Mouse (Mus musculus) embryonic facial prominence, embryonic 15.5 days (tissue): Measurements from ENCODE around the gene Prdx6. TPM values are rescaled to one million over a fixed set of nuclear protein-coding genes. Genes with fewer than 3 reads are reported as not detected.

ENCODE experiments used
- ATAC-seq: fragments of 200-750 bp; cut with Nextera tagmentation; 2 replicates; pipeline ENCODE4 v1.8.0; 2017; ENCODE audit warnings: low read depth, moderate TSS enrichment; ENCODE audit not compliant: insufficient number of reproducible peaks, low FRiP score, low TSS enrichment
- H3K27ac ChIP-seq: fragments of 300-500 bp; sonication (generic); replicated peaks from 2 replicates; pipeline ENCODE4 v1.5.1; 2015; ENCODE audit warnings: mild to moderate bottlenecking, inconsistent platforms
- H3K27me3 ChIP-seq: fragments of 300-500 bp; sonication (generic); 2 replicates; pipeline ENCODE4 v1.6.1; 2015; ENCODE audit warnings: inconsistent platforms
- H3K36me3 ChIP-seq: fragments of 300-500 bp; sonication (generic); 2 replicates; pipeline ENCODE4 v1.6.1; 2015; ENCODE audit warnings: mild to moderate bottlenecking, inconsistent platforms
- H3K4me1 ChIP-seq: fragments of 300-500 bp; sonication (generic); 2 replicates; pipeline ENCODE4 v1.6.1; 2015; ENCODE audit warnings: inconsistent platforms
- H3K4me2 ChIP-seq: fragments of 300-500 bp; sonication (generic); replicated peaks from 2 replicates; pipeline ENCODE4 v1.6.1; 2015; ENCODE audit warnings: mild to moderate bottlenecking, inconsistent platforms
- H3K4me3 ChIP-seq: fragments of 300-500 bp; sonication (generic); replicated peaks from 2 replicates; pipeline ENCODE4 v1.5.1; 2015; ENCODE audit warnings: mild to moderate bottlenecking, inconsistent platforms
- H3K9ac ChIP-seq: fragments of 300-500 bp; sonication (generic); 2 replicates; pipeline ENCODE4 v1.6.1; 2015; ENCODE audit warnings: inconsistent platforms
- H3K9me3 ChIP-seq: fragments of 300-500 bp; sonication (generic); replicated peaks from 2 replicates; pipeline ENCODE4 v1.6.1; 2016; ENCODE audit warnings: inconsistent platforms
- WGBS: fragments of 180-500 bp; shearing (Covaris S2); methylation state at CpG from one replicate; pipeline ENCODE4 v1.1.7; 2015; 5-methylcytosine and 5-hydroxymethylcytosine counted together
- polyA plus RNA-seq: library from polyadenylated mRNA; unstranded; fragments of >200 nt; fragmentation: Nextera tagmentation; extraction: Ambion mirVana; gene quantifications from 2 replicates; pipeline ENCODE4 v1.2.1, GENCODE M21; 2015

Prdx6 gene
- polyA plus RNA-seq, 1 experiment from 2014 or later: 372 TPM

DNA sequence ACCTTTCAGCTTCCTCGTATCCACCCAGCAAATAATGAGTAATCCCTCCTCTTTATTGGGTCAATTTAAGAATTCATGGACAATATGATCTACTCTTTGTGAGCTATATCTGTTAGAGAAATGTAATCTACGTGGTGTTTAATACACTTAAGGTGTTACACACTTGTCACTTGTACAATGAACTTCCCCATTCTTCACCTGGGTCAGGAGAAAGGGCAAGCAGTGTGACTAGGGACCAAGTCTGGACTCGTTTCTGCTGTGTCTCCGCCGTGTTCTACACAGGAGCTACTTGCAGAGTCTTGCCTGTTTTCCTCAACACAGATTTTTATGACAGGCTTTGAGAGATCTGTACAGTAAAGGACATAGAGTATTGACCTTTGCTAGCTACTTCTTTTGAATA, 13.9 kb upstream of the Prdx6 start:
- Histone ChIP-seq H3K27me3 (no peaks in the 10 kb centered on the region), H3K4me2 (no peak overlapping the region), H3K36me3 (no peaks in the 10 kb centered on the region), H3K4me1 (no peaks in the 10 kb centered on the region), H3K9ac (no peak overlapping the region), H3K4me3 (no peak overlapping the region), H3K9me3 (no peaks in the 10 kb centered on the region), H3K27ac (no peak overlapping the region)
- WGBS: 62% methylated on average over 5 of the region's 5 CpGs
- ATAC-seq: no peak

DNA sequence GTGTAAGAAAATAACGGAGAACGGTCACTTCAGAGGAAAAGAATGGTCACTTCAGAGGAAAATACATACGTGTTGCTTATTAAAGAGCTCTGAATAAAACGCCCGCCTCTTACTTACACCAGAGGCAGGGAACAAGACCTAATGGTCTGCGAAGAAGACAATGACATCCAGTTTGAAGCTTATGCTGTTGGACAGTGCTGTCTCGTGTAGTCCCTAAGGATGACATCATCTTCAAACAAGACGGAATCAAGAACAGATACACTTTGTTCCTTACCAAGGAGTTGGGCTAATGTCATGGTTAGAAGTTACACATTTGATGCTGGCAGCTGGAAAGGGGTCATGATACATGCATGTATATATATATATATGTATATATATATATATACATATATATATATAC, 12.6 kb upstream of the Prdx6 start:
- Histone ChIP-seq H3K4me3 (no peak overlapping the region), H3K4me1 (no peaks in the 10 kb centered on the region), H3K27ac (no peak overlapping the region), H3K4me2 (no peak overlapping the region), H3K27me3 (no peaks in the 10 kb centered on the region), H3K9ac (no peak overlapping the region), H3K9me3 (no peaks in the 10 kb centered on the region), H3K36me3 (no peaks in the 10 kb centered on the region)
- no peak for ATAC-seq
- WGBS: 89% methylated on average over 8 of the region's 8 CpGs

DNA sequence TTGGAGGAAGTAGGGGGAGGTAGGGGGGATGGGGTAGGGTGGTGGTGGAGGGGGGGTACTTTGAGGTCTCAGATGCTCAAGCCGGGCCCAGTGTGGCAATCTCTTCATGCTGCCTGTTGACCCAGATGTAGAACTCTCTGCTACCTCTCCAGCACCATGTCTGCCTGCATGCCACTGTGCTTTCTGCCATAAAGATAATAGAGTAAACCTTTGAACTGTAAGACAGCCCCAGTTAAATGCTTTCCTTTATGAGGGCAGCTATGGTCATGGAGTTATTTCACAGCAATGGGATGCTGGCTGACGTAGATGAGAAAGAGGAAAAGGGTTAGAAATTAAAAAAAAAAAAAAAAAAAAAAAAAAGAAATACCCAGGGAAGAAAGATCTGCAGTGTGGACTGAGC, 11.5 kb upstream of the Prdx6 start:
- WGBS: 88% methylated on average over 2 of the region's 2 CpGs
- no peak for ATAC-seq
- no peaks in the 10 kb centered on the region for H3K9me3 ChIP-seq

DNA sequence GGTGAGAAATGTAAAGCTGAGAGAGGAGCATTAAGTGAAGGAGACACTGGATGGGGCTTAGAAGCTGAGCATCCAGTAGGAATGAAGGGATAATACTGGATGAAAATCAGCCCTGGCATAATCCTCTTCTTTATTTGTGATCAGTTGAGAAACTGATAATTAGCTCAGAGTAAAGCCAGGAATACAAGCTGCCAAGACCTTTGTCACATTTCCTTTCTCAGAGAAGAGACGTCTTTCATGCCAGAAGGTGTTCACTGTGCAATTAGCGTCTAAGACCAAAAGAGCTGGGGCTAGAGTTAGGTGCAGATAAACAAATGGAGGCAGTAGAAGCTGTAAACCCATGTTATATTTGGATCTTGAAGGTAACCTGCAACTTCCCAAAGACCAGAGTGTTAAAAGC, 9.7 kb upstream of the Prdx6 start:
- H3K4me2 ChIP-seq: no peak overlapping the region
- 64% methylated on average over 2 of the region's 2 CpGs for WGBS
- no peak for ATAC-seq
- no peak overlapping the region for H3K9ac ChIP-seq
- H3K9me3 ChIP-seq: no peaks in the 10 kb centered on the region
- no peaks in the 10 kb centered on the region for H3K27me3 ChIP-seq
- no peak overlapping the region for H3K27ac ChIP-seq
- no peaks in the 10 kb centered on the region for H3K36me3 ChIP-seq
- no peaks in the 10 kb centered on the region for H3K4me1 ChIP-seq
- no peak overlapping the region for H3K4me3 ChIP-seq

More for the DNA sequence above, 11.5 kb upstream of the Prdx6 start:
- Histone ChIP-seq H3K27ac (no peak overlapping the region), H3K9ac (no peak overlapping the region), H3K4me3 (no peak overlapping the region), H3K4me2 (no peak overlapping the region), H3K36me3 (no peaks in the 10 kb centered on the region), H3K4me1 (no peaks in the 10 kb centered on the region), H3K27me3 (no peaks in the 10 kb centered on the region)

DNA sequence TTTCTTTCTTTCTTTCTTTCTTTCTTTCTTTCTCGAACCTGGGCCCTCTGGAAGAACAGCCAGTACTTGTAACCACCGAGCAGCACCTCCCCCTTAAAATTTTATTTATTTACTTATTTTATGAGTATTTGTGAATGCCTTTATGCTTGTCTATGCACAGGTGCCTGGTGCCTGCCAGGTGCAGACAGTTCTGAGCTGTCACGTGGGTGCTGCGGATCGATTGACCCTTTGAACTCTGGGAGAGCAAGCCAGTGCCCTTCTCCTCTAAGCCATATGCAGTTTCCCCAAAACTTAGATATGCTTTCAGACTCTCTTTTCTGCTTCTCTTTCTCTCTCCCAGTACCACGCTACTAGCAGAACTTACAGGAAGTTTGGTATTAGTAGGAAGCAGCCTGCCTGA, 8.1 kb upstream of the Prdx6 start:
- Histone ChIP-seq H3K36me3 (no peaks in the 10 kb centered on the region), H3K9ac (no peak overlapping the region), H3K4me1 (no peaks in the 10 kb centered on the region), H3K27me3 (no peaks in the 10 kb centered on the region), H3K4me3 (no peak overlapping the region), H3K4me2 (no peak overlapping the region), H3K27ac (no peak overlapping the region), H3K9me3 (no peaks in the 10 kb centered on the region)
- no peak for ATAC-seq
- WGBS: 70% methylated on average over 6 of the region's 6 CpGs

DNA sequence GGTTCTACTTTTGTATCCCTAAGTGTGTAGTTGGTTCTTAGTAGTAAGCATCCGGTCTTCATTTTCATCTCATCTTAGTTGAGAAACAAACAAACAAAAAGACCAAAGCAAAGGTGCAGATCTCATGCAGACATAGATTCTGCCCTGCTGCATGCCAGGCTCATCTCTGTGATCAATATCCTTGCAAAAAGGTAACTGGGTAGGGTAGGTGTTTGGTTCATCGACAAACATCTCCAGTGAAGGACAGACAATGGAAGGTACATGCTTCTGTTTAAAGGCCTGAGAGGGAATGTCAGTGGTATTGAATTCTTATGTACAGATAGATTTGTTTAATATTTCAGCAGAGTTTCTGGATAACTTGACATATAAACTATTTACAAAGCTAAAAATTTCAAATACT, 7.3 kb upstream of the Prdx6 start:
- Histone ChIP-seq H3K4me1 (no peaks in the 10 kb centered on the region), H3K9me3 (no peaks in the 10 kb centered on the region), H3K27ac (no peak overlapping the region), H3K4me2 (no peak overlapping the region), H3K9ac (no peak overlapping the region), H3K36me3 (no peaks in the 10 kb centered on the region), H3K27me3 (no peaks in the 10 kb centered on the region), H3K4me3 (no peak overlapping the region)
- WGBS: 93% methylated on average over 2 of the region's 2 CpGs
- no peak for ATAC-seq

DNA sequence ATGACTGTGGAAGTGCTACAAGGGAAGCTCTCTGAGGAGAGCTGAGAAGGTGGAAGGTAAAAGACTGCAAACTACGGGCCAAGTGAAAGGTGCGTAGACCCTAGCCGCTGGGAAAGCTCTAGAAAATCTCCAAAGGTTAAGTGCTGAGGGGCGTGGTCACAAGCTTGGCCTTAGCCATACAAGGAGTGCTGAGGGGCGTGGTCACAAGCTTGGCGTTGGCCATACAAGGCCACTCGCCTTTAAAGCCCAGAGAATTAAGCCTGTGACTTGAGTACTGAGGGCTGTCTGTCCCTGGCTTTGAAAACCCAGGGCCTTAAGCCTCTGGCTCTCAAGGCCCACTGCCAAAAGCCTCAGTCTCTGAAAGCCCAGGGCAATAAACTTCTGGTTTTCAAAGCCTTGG, 5.9 kb upstream of the Prdx6 start:
- no peak overlapping the region for H3K27ac ChIP-seq
- H3K4me1 ChIP-seq: 0 out of 2 replicates have a peak, but pooled peaks cover 1% of the 10 kb centered on the region
- no peak for ATAC-seq
- no peaks in the 10 kb centered on the region for H3K9me3 ChIP-seq
- no peak overlapping the region for H3K9ac ChIP-seq
- WGBS: 81% methylated on average over 7 of the region's 7 CpGs
- no peaks in the 10 kb centered on the region for H3K36me3 ChIP-seq
- no peaks in the 10 kb centered on the region for H3K27me3 ChIP-seq
- H3K4me2 ChIP-seq: no peak overlapping the region
- no peak overlapping the region for H3K4me3 ChIP-seq

DNA sequence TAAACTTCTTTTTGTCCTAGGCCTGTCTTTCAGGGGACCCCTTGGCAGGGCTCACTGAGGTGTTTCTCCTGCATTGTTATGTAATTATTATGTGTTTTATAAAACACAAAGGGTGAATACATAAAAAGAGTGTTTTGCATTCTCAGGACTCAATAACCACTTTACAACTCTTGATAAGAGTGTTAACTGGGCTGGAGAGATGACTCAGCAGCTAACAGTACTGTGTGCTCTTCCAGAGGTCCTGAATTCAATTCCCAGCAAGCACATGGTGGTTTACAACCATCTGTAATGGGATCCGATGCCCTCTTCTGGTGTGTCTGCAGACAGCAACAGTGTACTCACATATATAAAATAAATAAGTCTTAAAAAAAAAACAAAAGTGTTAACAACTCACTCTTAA, 3.3 kb upstream of the Prdx6 start:
- Histone ChIP-seq H3K4me2 (no peak overlapping the region), H3K4me1 (peaks cover 17% of the 10 kb centered on the region; the same call in 1 of the 2 replicates)
- WGBS: 90% methylated on average over 1 of the region's 1 CpGs

DNA sequence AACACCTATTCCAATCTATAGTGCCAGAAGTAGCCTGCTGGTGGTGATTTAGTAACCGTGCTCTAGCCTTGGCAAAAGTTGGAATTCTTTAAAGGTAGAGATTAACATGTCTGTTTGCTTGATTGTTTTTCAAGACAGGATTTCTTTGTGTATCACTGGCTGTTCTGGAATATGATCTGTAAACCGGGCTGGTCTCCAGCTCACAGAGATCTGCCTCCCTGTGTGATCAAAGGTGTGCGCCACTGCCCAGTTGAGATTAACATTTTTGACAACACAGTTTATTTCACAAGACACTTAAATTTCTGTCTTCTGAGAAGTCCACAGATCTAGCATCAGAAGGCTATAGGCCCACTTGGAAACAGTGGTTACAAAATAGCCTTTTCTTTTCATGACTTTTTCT, 1.9 kb upstream of the Prdx6 start:
- no peak for ATAC-seq
- 70% methylated on average over 3 of the region's 3 CpGs for WGBS
- no peak overlapping the region for H3K4me3 ChIP-seq
- no peaks in the 10 kb centered on the region for H3K36me3 ChIP-seq
- H3K4me1 ChIP-seq: peaks cover 31% of the 10 kb centered on the region
- H3K9ac ChIP-seq: no peak overlapping the region
- H3K4me2 ChIP-seq: no peak overlapping the region
- no peaks in the 10 kb centered on the region for H3K27me3 ChIP-seq
- no peaks in the 10 kb centered on the region for H3K9me3 ChIP-seq
- no peak overlapping the region for H3K27ac ChIP-seq

More for the DNA sequence above, 3.3 kb upstream of the Prdx6 start:
- H3K36me3 ChIP-seq: no peaks in the 10 kb centered on the region
- H3K27ac ChIP-seq: no peak overlapping the region
- no peaks in the 10 kb centered on the region for H3K27me3 ChIP-seq
- H3K9me3 ChIP-seq: no peaks in the 10 kb centered on the region
- H3K4me3 ChIP-seq: no peak overlapping the region
- ATAC-seq: no peak
- H3K9ac ChIP-seq: no peak overlapping the region

DNA sequence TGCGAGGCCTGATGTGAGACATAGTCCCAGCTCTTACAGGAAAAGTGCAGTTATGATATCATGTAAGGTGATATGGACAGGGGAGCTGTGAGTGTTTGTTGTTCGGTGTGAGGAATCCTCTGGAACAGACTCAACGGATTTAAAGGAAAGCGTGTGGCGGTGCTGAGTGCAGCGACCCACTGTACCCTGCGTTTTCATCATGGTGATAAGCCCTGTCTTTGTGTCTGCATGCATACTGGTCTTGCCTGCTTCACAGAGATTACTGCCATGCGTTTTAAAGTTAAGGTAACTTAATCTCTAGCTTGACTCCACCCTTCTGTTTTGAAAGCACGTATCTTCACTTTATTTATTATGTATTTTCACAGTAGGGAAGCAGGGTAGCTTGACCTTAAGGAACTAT, 1.3 kb upstream of the Prdx6 start:
- H3K9me3 ChIP-seq: no peaks in the 10 kb centered on the region
- no peak overlapping the region for H3K9ac ChIP-seq
- H3K4me2 ChIP-seq: no peak overlapping the region
- 70% methylated on average over 9 of the region's 9 CpGs for WGBS
- H3K27me3 ChIP-seq: no peaks in the 10 kb centered on the region
- peaks cover 33% of the 10 kb centered on the region for H3K4me1 ChIP-seq
- H3K4me3 ChIP-seq: no peak overlapping the region
- ATAC-seq: no peak
- H3K36me3 ChIP-seq: no peaks in the 10 kb centered on the region
- no peak overlapping the region for H3K27ac ChIP-seq

DNA sequence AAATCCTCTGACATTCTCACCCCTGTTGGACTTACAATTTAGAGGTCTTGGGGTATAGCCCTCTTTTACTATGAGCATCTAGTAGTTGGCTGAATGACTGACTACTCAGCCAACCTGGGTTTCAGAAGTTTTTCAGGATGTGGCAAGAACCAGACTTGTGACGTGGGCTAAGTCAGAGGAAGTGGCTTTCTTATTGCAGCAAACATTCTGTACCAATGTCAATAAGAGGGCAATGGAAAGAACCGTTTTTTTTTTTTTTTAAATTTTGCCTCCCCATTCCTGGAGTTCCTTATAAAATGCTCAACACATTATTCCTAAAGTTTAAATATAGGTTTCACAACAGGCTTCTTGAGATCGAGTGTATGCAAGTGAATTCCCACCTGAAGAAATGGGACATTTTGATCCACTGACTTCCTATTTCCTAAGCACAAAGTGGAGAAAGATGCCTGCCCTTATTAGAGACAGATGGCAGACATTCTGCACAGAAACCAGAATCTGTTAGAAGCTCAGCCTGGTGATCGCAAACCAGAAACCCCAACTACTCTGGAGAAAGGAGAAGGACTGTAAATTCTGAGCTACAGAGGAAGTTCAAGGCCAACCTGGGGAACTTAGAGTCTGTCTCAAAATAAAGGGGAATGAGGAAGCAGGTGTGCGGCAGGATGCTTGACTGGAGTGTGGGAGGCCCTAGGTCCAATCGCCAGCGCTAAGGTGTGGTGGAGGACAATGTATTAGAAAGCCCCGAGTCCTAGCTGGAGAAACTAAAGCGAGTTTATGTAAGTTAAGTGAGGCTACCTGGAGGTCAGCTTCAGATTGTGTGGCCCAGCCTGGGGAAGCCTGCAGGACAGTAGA, 622 bp upstream of the Prdx6 start:
- ATAC-seq: no peak
- Histone ChIP-seq H3K4me3 (peak overlapping the region; percentile 78), H3K9ac (no peak overlapping the region), H3K4me1 (peaks cover 36% of the 10 kb centered on the region), H3K27ac (no peak overlapping the region), H3K36me3 (peaks cover 3% of the 10 kb centered on the region; the same call in 1 of the 2 replicates), H3K9me3 (no peaks in the 10 kb centered on the region), H3K4me2 (peak overlapping the region; percentile 70), H3K27me3 (no peaks in the 10 kb centered on the region)
- WGBS: 49% methylated on average over 9 of the region's 9 CpGs
